Mouse (Mus musculus): ENCODE measurements around the gene Hpca. TPM values are rescaled to one million over a fixed set of nuclear protein-coding genes. Genes with fewer than 3 reads are reported as not detected.

Gene Hpca
- polyA plus RNA-seq, 1 experiment from 2014 or later, result 0.31 TPM

DNA sequence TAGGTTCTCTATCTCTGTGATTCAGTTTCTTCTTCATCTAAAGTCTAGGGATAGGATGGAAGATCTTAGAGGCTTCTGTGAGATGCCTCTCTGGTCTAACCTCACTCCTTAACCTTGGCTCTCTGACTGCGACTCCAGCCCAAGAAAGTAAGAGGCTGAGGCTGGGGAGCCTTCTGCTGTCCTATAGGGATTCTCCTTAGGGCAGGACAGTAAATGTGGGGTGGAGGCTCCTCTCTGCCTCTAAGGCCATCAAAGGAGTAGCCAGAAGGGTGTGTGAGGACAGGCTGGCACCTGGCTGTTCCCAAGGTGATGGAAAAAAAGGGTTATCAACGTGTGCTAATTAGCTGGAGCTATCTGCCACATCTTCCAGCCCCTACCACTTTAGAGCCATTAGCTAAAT lies 13.8 kb upstream of the Hpca start:
- 39% methylated on average over 2 of the region's 2 CpGs for WGBS (ENCODE audit: insufficient replicate concordance)
- Histone ChIP-seq H3K4me1 (replicated peaks) (peaks cover 50% of the 10 kb centered on the region), H3K4me3 (replicated peaks) (no peak overlapping the region), H3K9ac (no peak overlapping the region), H3K36me3 (replicated peaks) (no peaks in the 10 kb centered on the region), H3K27me3 (peaks cover 86% of the 10 kb centered on the region), H3K4me2 (no peak overlapping the region), H3K9me3 (replicated peaks) (no peaks in the 10 kb centered on the region), H3K27ac (replicated peaks) (no peak overlapping the region)
- ATAC-seq (ENCODE audit: insufficient read depth), result no peak

DNA sequence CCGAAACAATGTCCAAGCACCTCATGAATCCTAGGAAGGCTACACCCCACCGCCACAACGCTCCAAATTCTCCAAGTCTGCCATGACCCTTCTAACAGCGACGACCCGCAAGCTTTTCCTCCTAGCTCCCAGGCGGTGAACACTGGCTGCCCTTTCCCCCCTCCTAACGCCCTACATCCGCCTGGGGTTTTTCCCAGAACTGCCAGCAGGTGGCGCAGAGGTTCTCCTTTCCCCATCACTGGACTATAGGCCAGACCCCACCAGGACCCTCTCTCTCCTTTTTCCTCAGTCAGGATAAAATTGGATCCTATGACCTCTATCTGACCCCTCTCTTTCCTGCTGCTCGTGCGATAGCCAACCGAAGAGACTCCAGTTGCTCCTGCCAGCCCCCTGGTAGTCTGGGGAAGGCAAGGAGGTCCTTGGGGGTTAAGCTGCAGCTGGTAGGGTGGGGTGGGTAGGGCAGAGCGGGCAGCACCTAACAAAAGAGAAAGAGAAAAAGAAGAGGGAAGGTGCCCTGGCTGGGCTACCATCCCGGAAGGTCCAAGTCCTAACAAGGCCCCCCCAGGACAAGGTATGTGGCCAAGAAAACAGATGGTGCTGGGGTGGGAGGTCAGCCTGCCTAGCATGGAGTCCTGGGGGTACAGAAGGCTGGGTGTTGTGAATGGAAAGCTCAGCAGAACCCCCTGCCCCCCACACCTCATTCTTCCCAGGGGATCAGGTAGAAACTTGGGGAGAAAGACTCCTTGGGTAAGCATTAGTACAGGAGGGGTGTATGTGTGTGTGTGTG lies 13.2 kb upstream of the Hpca start:
- H3K27ac ChIP-seq (replicated peaks), result no peak overlapping the region
- H3K27me3 ChIP-seq, result peaks cover 91% of the 10 kb centered on the region
- no peak for ATAC-seq (ENCODE audit: insufficient read depth)
- H3K4me2 ChIP-seq, result peak overlapping the region; percentile 21; the same call in 1 of the 2 replicates
- no peak overlapping the region for H3K9ac ChIP-seq
- no peaks in the 10 kb centered on the region for H3K36me3 ChIP-seq (replicated peaks)
- peaks cover 50% of the 10 kb centered on the region for H3K4me1 ChIP-seq (replicated peaks)
- no peak overlapping the region for H3K4me3 ChIP-seq (replicated peaks)
- no peaks in the 10 kb centered on the region for H3K9me3 ChIP-seq (replicated peaks)
- 6% methylated on average over 15 of the region's 15 CpGs for WGBS (ENCODE audit: insufficient replicate concordance)

DNA sequence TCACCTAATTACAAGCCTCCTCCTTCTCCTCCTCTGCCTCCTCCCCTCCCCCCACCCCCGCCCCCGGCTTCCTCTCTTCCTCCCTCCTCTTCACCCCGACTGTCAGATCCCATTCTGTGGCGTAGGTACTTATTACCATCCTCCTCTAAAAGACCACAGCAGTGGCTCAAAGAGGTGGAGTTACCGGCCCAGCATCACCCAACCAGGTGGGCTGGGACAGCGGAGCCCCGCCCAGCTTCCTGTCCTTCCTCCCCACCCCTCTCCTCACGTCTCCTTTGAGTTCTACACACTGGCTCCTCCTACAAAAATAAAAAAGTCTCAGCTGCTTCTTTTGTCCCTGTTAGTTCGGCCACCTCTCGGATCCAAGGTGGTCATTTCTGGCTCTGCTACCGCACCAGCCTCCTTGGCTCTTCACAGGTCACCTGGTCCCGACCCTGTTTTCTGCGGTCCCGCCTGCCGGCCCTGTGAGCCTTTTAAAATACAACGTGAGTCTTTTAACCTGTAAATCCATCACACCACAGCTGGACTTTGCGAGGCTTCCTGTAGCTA lies 9.0 kb upstream of the Hpca start:
- Histone ChIP-seq H3K27ac (replicated peaks) (no peak overlapping the region), H3K4me3 (replicated peaks) (peak overlapping the region; percentile 6), H3K4me2 (peak overlapping the region; percentile 45), H3K9ac (no peak overlapping the region), H3K4me1 (replicated peaks) (peaks cover 22% of the 10 kb centered on the region), H3K9me3 (replicated peaks) (no peaks in the 10 kb centered on the region), H3K27me3 (peaks cover 95% of the 10 kb centered on the region), H3K36me3 (replicated peaks) (no peaks in the 10 kb centered on the region)
- no peak for ATAC-seq (ENCODE audit: insufficient read depth)
- WGBS (ENCODE audit: insufficient replicate concordance), result 5% methylated on average over 17 of the region's 17 CpGs

DNA sequence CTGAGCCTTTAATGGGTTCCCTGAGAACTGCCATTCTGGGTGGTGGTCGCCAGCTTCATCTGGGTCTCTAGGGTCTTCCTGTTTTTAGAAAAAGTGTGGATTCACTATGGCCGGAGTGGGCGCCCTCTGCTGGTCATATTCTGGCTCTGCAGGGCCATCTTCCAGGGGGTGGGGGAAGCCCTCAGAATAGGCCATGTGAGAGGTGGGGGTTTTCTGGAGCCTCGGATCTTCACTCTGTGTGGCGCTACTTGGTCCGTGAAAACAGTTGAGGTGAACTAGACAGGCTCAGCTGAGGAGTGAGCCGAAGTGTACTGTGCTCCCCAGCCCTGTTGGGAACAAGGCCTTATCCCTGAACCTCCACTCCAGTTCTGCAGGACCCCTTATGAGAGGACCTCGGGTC lies 8.3 kb upstream of the Hpca start:
- 3% methylated on average over 8 of the region's 8 CpGs for WGBS (ENCODE audit: insufficient replicate concordance)
- peaks cover 95% of the 10 kb centered on the region for H3K27me3 ChIP-seq
- peaks cover 27% of the 10 kb centered on the region for H3K4me1 ChIP-seq (replicated peaks)
- H3K4me2 ChIP-seq, result 0 out of 2 replicates have a peak overlapping the region, but pooled peaks have one; percentile 2
- H3K36me3 ChIP-seq (replicated peaks), result no peaks in the 10 kb centered on the region
- H3K9ac ChIP-seq, result no peak overlapping the region
- 0 out of 2 replicates have a peak overlapping the region, but pooled peaks have one; percentile 6 for H3K4me3 ChIP-seq (replicated peaks)
- H3K9me3 ChIP-seq (replicated peaks), result no peaks in the 10 kb centered on the region
- ATAC-seq (ENCODE audit: insufficient read depth), result no peak
- no peak overlapping the region for H3K27ac ChIP-seq (replicated peaks)

DNA sequence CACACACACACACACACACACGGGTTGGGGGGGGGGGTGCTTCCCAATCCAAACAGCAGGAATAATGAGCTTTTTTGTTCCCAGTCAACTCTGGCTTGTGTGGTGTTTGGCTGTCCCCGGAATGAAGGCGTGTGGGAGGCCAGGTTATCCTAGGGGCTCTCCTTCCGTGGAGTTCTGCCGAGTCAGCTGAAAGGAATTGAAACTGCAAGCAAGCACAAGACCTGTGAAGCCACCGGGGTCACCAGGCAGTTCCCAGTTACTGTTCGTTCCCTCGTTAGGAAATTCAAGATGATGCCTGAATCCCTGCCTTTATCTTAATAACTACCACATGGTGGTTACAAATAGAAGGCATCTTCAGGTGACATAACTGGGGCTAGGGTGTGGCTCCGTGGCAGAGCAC lies 7.6 kb upstream of the Hpca start:
- H3K4me1 ChIP-seq (replicated peaks), result peaks cover 28% of the 10 kb centered on the region
- WGBS (ENCODE audit: insufficient replicate concordance), result 47% methylated on average over 9 of the region's 9 CpGs
- no peak for ATAC-seq (ENCODE audit: insufficient read depth)

DNA sequence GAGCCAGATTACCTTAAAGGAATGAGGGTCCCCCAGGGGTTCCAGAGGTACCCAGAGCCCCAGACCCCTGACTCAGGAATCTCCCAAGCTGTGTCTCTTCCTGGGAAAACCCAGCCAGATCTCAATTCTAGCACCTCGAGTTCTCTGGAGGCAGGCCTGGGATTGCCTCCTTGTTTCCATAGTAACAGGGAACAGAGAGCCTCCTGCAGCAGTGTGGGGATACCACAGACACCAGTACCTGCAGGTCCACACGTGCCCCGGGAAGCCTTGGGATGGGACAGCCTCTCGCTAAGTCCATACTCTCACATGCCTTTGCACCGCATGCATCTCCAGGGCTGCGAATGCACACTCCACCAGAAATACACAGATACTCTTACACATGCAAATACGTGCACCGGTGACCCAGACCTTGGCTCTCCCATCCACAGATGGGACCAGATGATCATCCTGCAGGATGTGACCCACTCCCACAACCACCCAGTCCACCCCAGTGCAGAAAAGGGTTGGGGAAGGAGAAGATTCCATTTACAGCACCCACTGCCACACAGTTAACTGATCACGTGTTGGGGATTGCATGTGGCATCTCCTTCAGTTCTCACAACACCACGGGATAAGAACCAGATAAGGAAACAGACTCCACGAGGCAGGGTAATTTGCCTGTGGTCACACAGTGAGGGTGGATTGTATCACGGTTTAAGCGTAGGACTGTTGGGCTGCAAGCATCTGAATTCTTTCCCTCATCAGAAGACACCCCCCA lies 6.9 kb upstream of the Hpca start:
- Histone ChIP-seq H3K27ac (replicated peaks) (no peak overlapping the region), H3K36me3 (replicated peaks) (no peaks in the 10 kb centered on the region), H3K4me1 (replicated peaks) (peaks cover 28% of the 10 kb centered on the region), H3K4me3 (replicated peaks) (no peak overlapping the region), H3K4me2 (no peak overlapping the region), H3K9me3 (replicated peaks) (no peaks in the 10 kb centered on the region), H3K27me3 (peaks cover 95% of the 10 kb centered on the region), H3K9ac (no peak overlapping the region)
- WGBS (ENCODE audit: insufficient replicate concordance), result 45% methylated on average over 13 of the region's 13 CpGs
- ATAC-seq (ENCODE audit: insufficient read depth), result no peak

More for the DNA sequence above, 7.6 kb upstream of the Hpca start:
- H3K9ac ChIP-seq, result no peak overlapping the region
- peaks cover 95% of the 10 kb centered on the region for H3K27me3 ChIP-seq
- no peaks in the 10 kb centered on the region for H3K36me3 ChIP-seq (replicated peaks)
- no peaks in the 10 kb centered on the region for H3K9me3 ChIP-seq (replicated peaks)
- H3K4me3 ChIP-seq (replicated peaks), result no peak overlapping the region
- H3K4me2 ChIP-seq, result no peak overlapping the region
- H3K27ac ChIP-seq (replicated peaks), result no peak overlapping the region

DNA sequence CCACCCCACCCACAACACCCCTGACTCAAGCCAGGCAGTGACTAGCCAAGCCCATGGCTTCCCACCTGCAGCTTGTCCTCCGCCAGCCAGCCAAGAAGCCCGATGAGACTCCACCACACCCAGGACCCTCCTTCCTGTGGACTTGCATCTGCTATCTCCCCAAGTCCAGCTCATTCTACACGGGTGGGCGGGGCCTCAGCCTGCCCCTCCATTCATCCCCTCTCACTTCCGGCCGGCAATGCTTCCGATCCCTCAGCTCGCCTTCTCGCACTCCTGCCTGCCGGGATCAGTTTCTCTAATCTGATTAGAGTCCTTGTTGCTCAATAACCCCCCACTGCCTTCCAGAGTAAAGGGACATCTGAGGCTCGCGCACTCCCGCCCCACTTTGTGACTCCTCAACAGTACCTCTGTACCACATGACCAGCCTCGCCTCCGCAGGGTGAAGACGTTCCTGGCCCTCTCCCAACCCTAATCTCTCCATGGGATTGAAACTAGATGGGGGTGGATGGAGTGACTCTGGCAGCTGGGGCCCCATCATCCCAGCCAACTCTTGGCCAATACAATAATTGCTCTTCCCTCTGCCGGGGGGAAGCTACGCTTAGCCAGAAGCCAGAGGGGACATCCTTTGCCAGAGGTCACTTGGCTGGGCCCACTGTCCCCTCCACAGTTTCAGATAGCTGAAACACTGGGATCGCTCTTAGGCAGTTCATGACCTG lies 4.1 kb upstream of the Hpca start:
- Histone ChIP-seq H3K9me3 (replicated peaks) (no peaks in the 10 kb centered on the region), H3K4me2 (peak overlapping the region; percentile 41), H3K4me3 (replicated peaks) (no peak overlapping the region), H3K4me1 (replicated peaks) (peaks cover 31% of the 10 kb centered on the region), H3K27me3 (peaks cover 95% of the 10 kb centered on the region), H3K9ac (no peak overlapping the region), H3K36me3 (replicated peaks) (no peaks in the 10 kb centered on the region), H3K27ac (replicated peaks) (no peak overlapping the region)
- ATAC-seq (ENCODE audit: insufficient read depth), result no peak
- WGBS (ENCODE audit: insufficient replicate concordance), result 12% methylated on average over 19 of the region's 19 CpGs

DNA sequence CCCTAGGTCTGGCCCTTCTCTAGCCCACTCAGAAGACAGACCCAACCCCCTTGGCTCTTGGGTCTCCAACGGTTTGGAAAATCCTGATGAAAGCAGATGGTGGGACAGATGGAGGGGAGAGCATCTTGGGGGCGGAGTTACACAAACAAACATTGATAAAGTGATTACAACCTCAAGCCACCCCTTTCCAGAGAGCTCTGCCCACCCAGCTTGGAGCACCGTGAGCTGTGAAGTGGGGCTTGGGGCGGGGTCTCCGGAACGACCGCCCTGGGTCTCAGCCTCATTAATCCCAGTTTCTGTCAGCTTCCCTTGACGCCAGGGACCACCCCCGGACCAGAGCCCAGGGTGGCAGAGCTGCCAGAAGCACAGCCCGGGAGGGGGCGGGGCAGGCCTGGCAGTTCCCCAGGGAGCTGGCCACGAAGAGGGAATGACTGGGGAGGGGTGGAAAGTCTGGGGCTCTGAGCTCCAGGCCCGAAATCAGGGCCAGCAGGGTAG lies 2.9 kb upstream of the Hpca start:
- H3K4me3 ChIP-seq (replicated peaks), result no peak overlapping the region
- H3K27me3 ChIP-seq, result peaks cover 97% of the 10 kb centered on the region
- no peaks in the 10 kb centered on the region for H3K36me3 ChIP-seq (replicated peaks)
- H3K27ac ChIP-seq (replicated peaks), result no peak overlapping the region
- WGBS (ENCODE audit: insufficient replicate concordance), result 7% methylated on average over 13 of the region's 13 CpGs
- no peak for ATAC-seq (ENCODE audit: insufficient read depth)
- H3K9me3 ChIP-seq (replicated peaks), result no peaks in the 10 kb centered on the region
- H3K9ac ChIP-seq, result no peak overlapping the region
- no peak overlapping the region for H3K4me2 ChIP-seq
- peaks cover 23% of the 10 kb centered on the region for H3K4me1 ChIP-seq (replicated peaks)

DNA sequence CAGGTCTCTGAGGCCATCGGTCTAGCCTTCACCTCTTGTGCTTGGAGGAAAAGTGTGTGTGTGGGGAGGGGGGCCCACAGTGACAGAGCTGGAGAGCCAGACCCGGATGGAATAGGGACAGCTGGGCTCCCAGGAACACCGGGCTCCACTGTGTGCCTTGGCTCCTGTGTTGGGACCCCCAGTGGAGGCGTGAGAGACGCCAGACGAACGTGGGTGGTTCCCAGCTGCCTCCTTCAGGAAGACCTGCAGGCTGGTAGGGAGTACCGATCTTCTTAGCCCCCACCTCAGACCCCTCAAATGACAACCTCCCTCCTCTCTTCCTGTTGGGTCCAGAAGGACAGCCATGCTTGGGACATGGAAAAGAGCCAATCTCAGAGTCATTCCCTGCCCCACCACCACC lies 883 bp upstream of the Hpca start:
- H3K4me1 ChIP-seq (replicated peaks), result peaks cover 19% of the 10 kb centered on the region
- H3K27me3 ChIP-seq, result peaks cover 96% of the 10 kb centered on the region
- no peak for ATAC-seq (ENCODE audit: insufficient read depth)
- no peaks in the 10 kb centered on the region for H3K36me3 ChIP-seq (replicated peaks)
- H3K9ac ChIP-seq, result no peak overlapping the region
- no peaks in the 10 kb centered on the region for H3K9me3 ChIP-seq (replicated peaks)
- H3K4me2 ChIP-seq, result no peak overlapping the region
- 11% methylated on average over 8 of the region's 8 CpGs for WGBS (ENCODE audit: insufficient replicate concordance)
- H3K27ac ChIP-seq (replicated peaks), result no peak overlapping the region
- H3K4me3 ChIP-seq (replicated peaks), result no peak overlapping the region

DNA sequence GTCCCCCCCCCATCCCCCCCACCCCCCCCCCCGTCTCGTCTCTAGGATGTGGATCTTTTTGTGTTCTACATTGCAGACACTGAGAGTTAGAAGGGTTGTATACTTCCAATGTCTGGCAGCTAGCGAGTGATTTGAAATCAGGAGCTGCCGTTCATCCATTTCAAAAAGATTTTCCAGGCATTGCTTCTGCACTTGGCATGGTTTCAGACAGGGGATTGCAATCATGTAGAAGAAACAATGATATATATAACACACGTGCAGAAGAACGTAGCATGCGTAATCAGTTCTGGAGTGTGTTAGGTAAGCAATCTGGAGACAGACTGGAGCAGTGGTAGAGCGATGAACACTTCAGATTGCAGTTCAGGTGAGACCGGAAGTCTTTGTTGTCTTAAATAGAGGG lies 271 bp upstream of the Hpca start:
- Histone ChIP-seq H3K9ac (no peak overlapping the region), H3K27me3 (peaks cover 97% of the 10 kb centered on the region), H3K27ac (replicated peaks) (no peak overlapping the region), H3K9me3 (replicated peaks) (no peaks in the 10 kb centered on the region), H3K4me2 (no peak overlapping the region), H3K4me1 (replicated peaks) (peaks cover 19% of the 10 kb centered on the region), H3K36me3 (replicated peaks) (no peaks in the 10 kb centered on the region), H3K4me3 (replicated peaks) (no peak overlapping the region)
- 34% methylated on average over 9 of the region's 9 CpGs for WGBS (ENCODE audit: insufficient replicate concordance)
- ATAC-seq (ENCODE audit: insufficient read depth), result no peak

Measured in liver, embryonic 15.5 days (tissue).